Mouse (Mus musculus) embryonic fibroblast, embryonic 13.5 days (primary cell): ENCODE measurements at regions not wholly inside any gene's neighbourhood (a gene's known extent, or its start where the extent isn't known, plus 50 kb on each side); places are given as distances from the start of the nearest gene placed in this dataset.

Source experiments
- CTCF ChIP-seq: IDR thresholded peaks from 2 replicates; pipeline ENCODE4 v1.5.1; 2011; ENCODE audit warnings: mild to moderate bottlenecking, control low read depth, low read length, moderate library complexity, borderline replicate concordance; ENCODE audit not compliant: insufficient read depth
- POLR2A ChIP-seq: IDR thresholded peaks from 2 replicates; pipeline ENCODE4 v1.6.1; 2011; ENCODE audit warnings: low read depth, mild to moderate bottlenecking, control low read depth, low read length, moderate library complexity

GRCm38 (mm10) chr8:96047686-96048085 lies 159.3 kb upstream of the Got2 start:
- TF ChIP-seq POLR2A (no peak), CTCF (no peak)
